Mouse (Mus musculus): ENCODE data around the gene Akap2. TPM values are rescaled to one million over a fixed set of nuclear protein-coding genes. Genes with fewer than 3 reads are reported as not detected.

The Akap2 gene
- polyA plus RNA-seq, 1 experiment from 2014 or later = 37.6 TPM

DNA sequence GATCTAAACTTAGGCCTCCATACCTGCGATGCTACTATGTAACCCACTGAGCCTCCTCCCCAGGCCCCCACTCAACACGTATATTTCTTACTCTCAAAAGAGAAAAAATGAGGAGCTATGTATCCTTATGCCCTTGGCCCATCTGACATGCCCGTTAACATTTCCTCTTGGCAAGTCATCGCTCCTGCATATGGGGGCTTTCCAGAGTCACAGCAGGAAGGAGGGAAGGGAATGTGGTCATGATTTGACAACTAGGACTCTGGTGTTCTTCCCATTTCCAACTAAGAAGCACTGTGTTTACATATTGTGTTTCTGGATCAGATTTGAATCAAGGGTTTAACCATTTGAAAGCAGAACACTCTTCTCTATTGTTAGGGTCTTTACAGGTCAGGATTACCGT lies 15.9 kb upstream of the Akap2 start:
- no peak for DNase-seq (ENCODE audit: low spot score)

GRCm38 (mm10) chr4:57703574-57704470 lies 13.6 kb upstream of the Akap2 start:
- DNase-seq (ENCODE audit: low spot score) = no peak

- DNase-seq (ENCODE audit: low spot score) = no peak
Observed at GRCm38 (mm10) chr4:57704575-57704974, 12.9 kb upstream of the Akap2 start.

- DNase-seq (ENCODE audit: low spot score) = no peak
Observed at GRCm38 (mm10) chr4:57715849-57716248, 1.6 kb upstream of the Akap2 start.

DNA sequence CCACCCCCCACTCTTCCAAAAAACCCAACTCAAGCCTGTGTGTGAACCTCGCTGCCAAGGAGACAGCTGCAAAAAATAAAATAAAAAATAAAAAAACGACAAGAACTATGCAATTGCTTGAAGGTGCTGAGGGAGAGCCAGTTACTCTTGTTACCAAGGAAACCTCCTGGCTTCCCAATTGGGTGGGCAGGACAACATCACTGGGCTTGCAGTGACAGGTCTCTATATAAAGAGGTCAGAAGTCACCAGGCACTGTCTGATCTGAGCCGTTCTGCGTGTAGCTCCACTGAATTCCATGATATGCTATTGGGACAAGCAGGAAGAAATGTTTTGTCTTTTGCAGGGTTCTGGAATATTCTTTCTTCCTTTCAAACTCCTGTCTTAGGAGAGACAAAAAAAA lies 722 bp upstream of the Akap2 start:
- DNase-seq (ENCODE audit: low spot score) = no peak

DNA sequence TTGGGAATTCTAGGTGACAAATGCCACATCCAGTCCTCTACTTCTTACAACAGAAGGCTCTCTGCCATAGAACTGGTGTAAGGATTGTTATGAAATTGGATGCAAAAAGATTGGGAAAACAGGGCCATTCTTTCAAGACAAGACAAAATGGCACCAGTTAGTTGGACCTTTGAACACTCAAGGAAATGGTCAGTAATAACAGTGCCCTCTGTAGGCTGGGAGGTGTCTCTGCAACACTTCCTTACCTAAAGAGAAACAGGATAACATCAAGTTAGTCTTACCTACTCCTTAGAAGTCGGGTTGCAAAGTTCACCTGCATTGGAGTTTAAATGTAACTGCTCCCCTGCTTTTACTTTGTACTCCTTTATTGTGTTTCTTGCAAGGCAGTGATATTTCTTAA lies 1.9 kb downstream of the Akap2 start:
- no peak for DNase-seq (ENCODE audit: low spot score)

DNA sequence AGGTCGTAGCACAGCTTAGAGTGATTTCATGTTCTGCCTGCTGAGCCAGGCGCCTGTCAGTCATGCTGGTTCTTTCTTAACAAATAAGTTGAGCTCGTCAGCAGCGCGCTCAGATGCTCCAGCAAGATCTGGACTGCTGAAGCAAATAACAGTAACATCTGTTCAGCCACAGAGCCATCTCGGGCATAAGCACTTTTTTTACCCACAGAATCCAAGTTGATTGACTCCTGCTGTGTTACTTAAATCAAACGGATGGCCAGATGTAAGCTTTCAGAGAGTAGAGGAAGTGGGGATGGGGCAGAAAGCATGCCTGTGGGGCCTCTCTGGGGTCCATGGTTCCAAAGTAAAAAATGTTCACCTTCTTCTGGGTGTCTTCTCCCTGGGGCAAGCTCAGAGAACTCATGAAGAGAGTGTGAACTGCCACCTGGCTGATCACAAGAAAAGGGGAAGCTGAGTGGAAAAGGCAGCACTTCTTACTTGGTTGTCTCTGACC lies 3.5 kb downstream of the Akap2 start:
- DNase-seq (ENCODE audit: low spot score) = peak; percentile 63

- no peak for DNase-seq (ENCODE audit: low spot score)
Observed at GRCm38 (mm10) chr4:57722296-57722695, 4.8 kb downstream of the Akap2 start.

DNA sequence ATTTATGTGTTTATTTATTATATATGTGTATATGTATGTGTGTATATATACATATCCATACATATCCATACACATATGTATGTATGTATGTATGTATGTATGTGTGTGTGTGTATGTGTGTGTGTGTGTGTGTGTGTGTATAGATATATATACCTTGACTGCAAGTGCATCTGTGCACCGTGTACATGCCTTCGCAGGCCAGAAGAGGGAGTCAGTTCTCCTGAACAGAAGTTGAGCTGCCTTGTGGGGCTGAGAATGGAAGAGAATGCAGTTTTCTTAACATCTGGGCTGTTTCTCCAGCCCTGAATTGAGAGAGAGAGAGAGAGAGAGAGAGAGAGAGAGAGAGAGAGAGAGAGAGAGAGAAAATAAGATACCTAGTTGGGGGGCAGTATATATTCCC lies 6.2 kb downstream of the Akap2 start:
- peak; percentile 49 for DNase-seq (ENCODE audit: low spot score)

GRCm38 (mm10) chr4:57725569-57725968 lies 8.1 kb downstream of the Akap2 start:
- DNase-seq (ENCODE audit: low spot score) = no peak

GRCm38 (mm10) chr4:57728611-57729183 lies 11.2 kb downstream of the Akap2 start:
- DNase-seq (ENCODE audit: low spot score) = no peak

- DNase-seq (ENCODE audit: low spot score) = no peak
Observed at GRCm38 (mm10) chr4:57730047-57730446, 12.6 kb downstream of the Akap2 start.

DNA sequence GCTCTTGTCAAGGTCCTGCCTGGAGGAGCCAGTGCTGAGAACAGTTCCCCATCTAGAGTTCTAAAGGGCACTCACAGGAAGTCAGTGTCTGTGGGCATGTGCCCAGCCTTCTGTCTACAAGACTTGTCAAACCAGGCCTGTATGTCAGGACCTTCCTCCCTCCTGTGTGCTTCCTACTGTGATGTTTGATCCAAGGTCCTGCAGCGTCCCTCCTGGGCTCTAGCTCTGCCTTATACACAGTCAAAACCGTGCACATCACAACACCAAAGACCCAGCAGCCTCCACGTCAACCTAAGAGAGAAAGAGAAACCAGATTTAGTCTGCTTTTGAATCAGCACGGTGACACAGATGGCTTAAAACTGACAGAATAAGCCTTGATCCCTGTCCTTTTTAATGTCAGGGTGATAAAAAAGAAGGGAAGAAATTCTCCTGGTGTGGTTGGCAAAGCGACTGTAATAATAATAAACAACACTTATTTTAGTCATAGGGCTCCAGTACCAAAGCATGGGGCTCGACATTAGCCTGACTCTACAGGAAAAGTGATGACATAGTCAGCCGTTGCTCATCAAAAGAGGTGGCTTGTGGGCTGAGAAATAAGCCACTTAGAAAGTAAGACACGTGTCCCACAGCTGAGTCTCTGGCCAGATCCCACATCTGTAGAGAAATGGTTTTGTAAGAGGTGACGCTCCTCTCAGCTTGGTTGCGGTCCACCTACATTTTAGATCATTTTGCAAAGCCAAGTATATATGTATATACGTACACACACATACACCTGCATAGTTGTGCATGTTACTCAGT lies 13.5 kb downstream of the Akap2 start:
- peak; percentile 60 for DNase-seq (ENCODE audit: low spot score)

DNA sequence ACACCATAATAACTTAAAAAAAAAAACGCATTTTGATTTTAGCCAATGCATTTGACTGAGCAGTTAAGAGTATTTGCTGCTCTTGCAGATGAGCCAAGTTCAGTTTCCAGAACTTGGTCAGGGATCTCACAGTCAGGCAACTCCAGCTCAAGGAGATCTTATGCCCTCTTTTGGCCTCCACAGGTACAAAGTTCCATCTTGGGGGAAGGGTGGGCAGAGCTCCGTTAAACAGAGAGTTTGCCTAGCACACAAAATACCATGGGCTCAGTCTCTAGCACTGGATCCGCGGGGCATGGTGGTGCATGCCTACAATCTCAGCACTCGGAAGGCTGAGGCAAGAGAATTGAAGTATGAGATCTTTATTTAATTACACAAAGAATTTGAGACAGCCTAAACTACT lies 14.9 kb downstream of the Akap2 start:
- DNase-seq (ENCODE audit: low spot score) = no peak

DNA sequence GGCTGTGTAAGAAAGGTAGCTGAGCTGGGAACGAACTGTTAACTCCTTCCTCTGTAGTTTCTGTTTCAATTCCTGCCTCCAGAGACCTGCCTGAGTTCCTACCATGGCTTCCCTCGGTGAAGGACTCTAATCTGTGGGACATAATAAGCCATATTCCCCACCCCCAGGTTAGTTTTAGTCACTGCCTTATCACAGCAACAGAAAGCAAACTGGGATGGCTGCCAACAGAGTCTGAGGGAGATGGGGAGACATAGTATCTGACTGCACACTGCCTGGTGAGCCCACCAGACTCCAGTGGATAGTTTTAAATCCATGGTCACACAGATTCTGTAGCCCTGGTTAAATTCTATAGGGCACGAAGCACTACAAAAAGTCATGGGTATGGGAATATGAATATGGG lies 16.0 kb downstream of the Akap2 start:
- no peak for DNase-seq (ENCODE audit: low spot score)

DNA sequence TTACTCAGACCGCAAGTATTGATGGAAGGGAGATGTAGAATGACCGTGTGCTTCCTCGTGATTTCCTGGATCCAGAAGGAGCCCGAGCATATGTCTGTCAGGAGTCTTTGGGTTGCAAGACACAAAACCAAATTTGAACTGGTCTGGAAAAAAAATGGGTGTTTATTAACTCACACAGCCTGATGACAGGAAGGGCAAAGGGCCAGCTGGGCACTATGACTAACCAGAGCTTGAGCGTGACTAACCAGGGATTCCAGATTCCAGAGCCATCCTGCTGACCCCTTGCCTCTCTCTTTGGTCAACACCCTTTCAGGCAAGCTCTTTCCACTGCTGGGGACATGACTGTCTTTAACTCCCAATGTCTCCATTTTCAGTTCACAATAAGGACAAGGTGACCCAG lies 18.0 kb downstream of the Akap2 start:
- no peak for DNase-seq (ENCODE audit: low spot score)

- no peak for DNase-seq (ENCODE audit: low spot score)
Observed at GRCm38 (mm10) chr4:57738856-57739552, 21.5 kb downstream of the Akap2 start.

DNA sequence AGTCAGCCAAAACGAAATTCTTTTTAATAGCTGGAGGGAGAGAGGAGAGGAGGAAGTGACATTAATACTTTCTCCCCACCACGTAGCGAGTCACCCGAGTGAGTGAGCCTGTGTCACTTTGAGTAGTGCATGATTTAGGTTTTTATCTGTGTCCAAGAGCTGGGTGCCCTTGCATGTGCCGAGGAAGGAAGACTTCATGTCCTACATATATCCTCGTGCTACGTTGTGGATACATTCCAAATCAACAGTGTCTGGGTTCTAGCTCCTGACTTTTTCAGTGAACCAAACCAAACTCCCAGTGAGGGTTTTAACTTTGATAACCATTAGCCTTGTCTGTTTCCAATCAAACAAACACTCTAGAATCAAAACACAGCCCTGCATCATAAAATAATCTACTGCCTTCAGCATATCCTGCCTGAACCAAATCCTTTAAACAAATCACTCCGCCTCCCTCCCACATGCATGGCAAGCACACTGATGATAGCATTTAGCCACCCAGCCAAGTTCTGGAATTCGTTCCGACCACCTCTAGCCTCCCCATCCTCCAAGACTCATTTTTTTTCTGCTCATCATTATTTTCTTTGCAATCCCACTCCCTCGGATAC lies 26.0 kb downstream of the Akap2 start:
- no peak for DNase-seq (ENCODE audit: low spot score)

GRCm38 (mm10) chr4:57750651-57751050 lies 33.2 kb downstream of the Akap2 start:
- no peak for DNase-seq (ENCODE audit: low spot score)

GRCm38 (mm10) chr4:57751054-57751453 lies 33.6 kb downstream of the Akap2 start:
- no peak for DNase-seq (ENCODE audit: low spot score)

- DNase-seq (ENCODE audit: low spot score) = no peak
Observed at GRCm38 (mm10) chr4:57751566-57751965, 34.1 kb downstream of the Akap2 start.

Measured in thymus, postnatal 0 days (tissue).